Mouse (Mus musculus): ENCODE results near the gene Dusp2. TPM values are rescaled to one million over a fixed set of nuclear protein-coding genes. Genes with fewer than 3 reads are reported as not detected.
A peak's percentile ranks its signal among the peaks of the same experiment; 100 is the strongest.

Dusp2 gene
- polyA plus RNA-seq, 1 experiment: 116 TPM

GRCm38 (mm10) chr2:127322671-127323285 lies 13.2 kb upstream of the Dusp2 start:
- peak overlapping the region; percentile 31; the same call in 1 of the 2 replicates for H3K27ac ChIP-seq (ENCODE audit: insufficient read depth, low read length)
- DNase-seq (ENCODE audit: low read depth in 1 of 2, low spot score in 2 of 2): no peak
- no peak for TF ChIP-seq POLR2A (IDR thresholded peaks at IDR 0.05; ENCODE audit: low read depth, low read length)
- TF ChIP-seq CTCF (IDR thresholded peaks at IDR 0.05; ENCODE audit: extremely low read depth, insufficient read depth, insufficient read length, insufficient replicate concordance): no peak
- peaks cover 61% of the 10 kb centered on the region for H3K4me1 ChIP-seq (ENCODE audit: control insufficient read depth, insufficient read depth, insufficient read length)
- no peak overlapping the region for H3K4me3 ChIP-seq (ENCODE audit: extremely low read depth, insufficient read depth, insufficient read length)
- WGBS: 46% methylated on average over 6 of the region's 6 CpGs
- H3K36me3 ChIP-seq (ENCODE audit: control insufficient read depth, insufficient read depth, low read length): no peaks in the 10 kb centered on the region
- H3K27me3 ChIP-seq (ENCODE audit: control insufficient read depth, insufficient read depth, low read length): no peaks in the 10 kb centered on the region

- H3K27ac ChIP-seq (ENCODE audit: insufficient read depth, low read length): peak overlapping the region; percentile 2; the same call in 1 of the 2 replicates
- no peak for DNase-seq (ENCODE audit: low read depth in 1 of 2, low spot score in 2 of 2)
- WGBS: 67% methylated on average over 1 of the region's 1 CpGs
- H3K36me3 ChIP-seq (ENCODE audit: control insufficient read depth, insufficient read depth, low read length): no peaks in the 10 kb centered on the region
- no peaks in the 10 kb centered on the region for H3K27me3 ChIP-seq (ENCODE audit: control insufficient read depth, insufficient read depth, low read length)
- no peak overlapping the region for H3K4me3 ChIP-seq (ENCODE audit: extremely low read depth, insufficient read depth, insufficient read length)
- peaks cover 61% of the 10 kb centered on the region for H3K4me1 ChIP-seq (ENCODE audit: control insufficient read depth, insufficient read depth, insufficient read length)
- no peak for TF ChIP-seq POLR2A (IDR thresholded peaks at IDR 0.05; ENCODE audit: low read depth, low read length)
- no peak for TF ChIP-seq CTCF (IDR thresholded peaks at IDR 0.05; ENCODE audit: extremely low read depth, insufficient read depth, insufficient read length, insufficient replicate concordance)
Observed at GRCm38 (mm10) chr2:127323667-127324066, 12.3 kb upstream of the Dusp2 start.

GRCm38 (mm10) chr2:127324456-127324855 lies 11.5 kb upstream of the Dusp2 start:
- 23% methylated on average over 7 of the region's 7 CpGs for WGBS
- TF ChIP-seq POLR2A (IDR thresholded peaks at IDR 0.05; ENCODE audit: low read depth, low read length): no peak
- no peak for TF ChIP-seq CTCF (IDR thresholded peaks at IDR 0.05; ENCODE audit: extremely low read depth, insufficient read depth, insufficient read length, insufficient replicate concordance)
- peak overlapping the region; percentile 6; the same call in 1 of the 2 replicates for H3K27ac ChIP-seq (ENCODE audit: insufficient read depth, low read length)
- no peak for DNase-seq (ENCODE audit: low read depth in 1 of 2, low spot score in 2 of 2)
- H3K27me3 ChIP-seq (ENCODE audit: control insufficient read depth, insufficient read depth, low read length): no peaks in the 10 kb centered on the region
- H3K4me1 ChIP-seq (ENCODE audit: control insufficient read depth, insufficient read depth, insufficient read length): peaks cover 57% of the 10 kb centered on the region
- no peaks in the 10 kb centered on the region for H3K36me3 ChIP-seq (ENCODE audit: control insufficient read depth, insufficient read depth, low read length)
- H3K4me3 ChIP-seq (ENCODE audit: extremely low read depth, insufficient read depth, insufficient read length): no peak overlapping the region

- Histone ChIP-seq H3K27me3 (ENCODE audit: control insufficient read depth, insufficient read depth, low read length) (no peaks in the 10 kb centered on the region), H3K4me3 (ENCODE audit: extremely low read depth, insufficient read depth, insufficient read length) (no peak overlapping the region), H3K4me1 (ENCODE audit: control insufficient read depth, insufficient read depth, insufficient read length) (peaks cover 44% of the 10 kb centered on the region), H3K27ac (ENCODE audit: insufficient read depth, low read length) (no peak overlapping the region), H3K36me3 (ENCODE audit: control insufficient read depth, insufficient read depth, low read length) (no peaks in the 10 kb centered on the region)
- 48% methylated on average over 12 of the region's 12 CpGs for WGBS
- TF ChIP-seq POLR2A (IDR thresholded peaks at IDR 0.05; ENCODE audit: low read depth, low read length): no peak
- no peak for TF ChIP-seq CTCF (IDR thresholded peaks at IDR 0.05; ENCODE audit: extremely low read depth, insufficient read depth, insufficient read length, insufficient replicate concordance)
- no peak for DNase-seq (ENCODE audit: low read depth in 1 of 2, low spot score in 2 of 2)
Observed at GRCm38 (mm10) chr2:127328090-127328851, 7.7 kb upstream of the Dusp2 start.

GRCm38 (mm10) chr2:127332807-127333570 lies 3.0 kb upstream of the Dusp2 start:
- TF ChIP-seq CTCF (IDR thresholded peaks at IDR 0.05; ENCODE audit: extremely low read depth, insufficient read depth, insufficient read length, insufficient replicate concordance) (no peak), POLR2A (IDR thresholded peaks at IDR 0.05; ENCODE audit: low read depth, low read length) (no peak)
- peaks cover 29% of the 10 kb centered on the region for H3K4me1 ChIP-seq (ENCODE audit: control insufficient read depth, insufficient read depth, insufficient read length)
- no peaks in the 10 kb centered on the region for H3K27me3 ChIP-seq (ENCODE audit: control insufficient read depth, insufficient read depth, low read length)
- H3K36me3 ChIP-seq (ENCODE audit: control insufficient read depth, insufficient read depth, low read length): peaks cover 14% of the 10 kb centered on the region
- 52% methylated on average over 14 of the region's 14 CpGs for WGBS
- H3K4me3 ChIP-seq (ENCODE audit: extremely low read depth, insufficient read depth, insufficient read length): peak overlapping the region; percentile 25
- peak overlapping the region; percentile 96 for H3K27ac ChIP-seq (ENCODE audit: insufficient read depth, low read length)
- DNase-seq (ENCODE audit: low read depth in 1 of 2, low spot score in 2 of 2): peak in 1 of 2 experiments; percentile 59

- peak overlapping the region; percentile 42; the same call in 1 of the 2 replicates for H3K4me3 ChIP-seq (ENCODE audit: extremely low read depth, insufficient read depth, insufficient read length)
- H3K27ac ChIP-seq (ENCODE audit: insufficient read depth, low read length): peak overlapping the region; percentile 96
- peaks cover 28% of the 10 kb centered on the region for H3K4me1 ChIP-seq (ENCODE audit: control insufficient read depth, insufficient read depth, insufficient read length)
- peak in 1 of 2 experiments; percentile 51 for DNase-seq (ENCODE audit: low read depth in 1 of 2, low spot score in 2 of 2)
- 22% methylated on average over 5 of the region's 5 CpGs for WGBS
- H3K36me3 ChIP-seq (ENCODE audit: control insufficient read depth, insufficient read depth, low read length): peaks cover 21% of the 10 kb centered on the region
- H3K27me3 ChIP-seq (ENCODE audit: control insufficient read depth, insufficient read depth, low read length): no peaks in the 10 kb centered on the region
- TF ChIP-seq POLR2A (IDR thresholded peaks at IDR 0.05; ENCODE audit: low read depth, low read length) (peak; percentile 60), CTCF (IDR thresholded peaks at IDR 0.05; ENCODE audit: extremely low read depth, insufficient read depth, insufficient read length, insufficient replicate concordance) (no peak)
Observed at GRCm38 (mm10) chr2:127333945-127334603, 1.9 kb upstream of the Dusp2 start.

Data from spleen, adult 2 months (tissue).